Mouse (Mus musculus) urinary bladder, adult 2 months (tissue): Measurements from ENCODE around the gene Ldhd. TPM values are rescaled to one million over a fixed set of nuclear protein-coding genes. Genes with fewer than 3 reads are reported as not detected.
"Not testable (repeated sequence)": the region's sequence is repeated elsewhere in the genome, so short reads cannot be mapped to it uniquely, and the experiment has no call there.

ENCODE experiments used
- DNase-seq: peaks from one replicate; pipeline ENCODE4 v3.0.0; 2022; ENCODE audit warnings: low spot score
- polyA plus RNA-seq: library from polyadenylated mRNA; depleted of rRNA; stranded (reverse); fragments of >200 nt; gene quantifications from 2 replicates; pipeline ENCODE4 v1.2.3, GENCODE M21; 2012; rRNA removed

The Ldhd gene
- 15.3 and 20.2 TPM in 2 replicates for polyA plus RNA-seq

GRCm38 (mm10) chr8:111630105-111630521, at the start of gene Ldhd:
Ldhd (minus strand) TSS chr8:111630374.
- DNase-seq: peak; percentile 56

- DNase-seq: no peak
These were observed 48.7 kb upstream of the Ldhd start for GRCm38 (mm10) chr8:111678848-111679247.

- DNase-seq: no peak
These were observed 47.9 kb upstream of the Ldhd start for GRCm38 (mm10) chr8:111678111-111678510.

- DNase-seq: no peak
These were observed 46.1 kb upstream of the Ldhd start for GRCm38 (mm10) chr8:111676237-111676636.

- DNase-seq: no peak
These were observed 36.6 kb upstream of the Ldhd start for GRCm38 (mm10) chr8:111666751-111667150.

GRCm38 (mm10) chr8:111662473-111662872, 32.3 kb upstream of the Ldhd start:
- peak; percentile 64 for DNase-seq

GRCm38 (mm10) chr8:111658819-111659423, 28.7 kb upstream of the Ldhd start:
- DNase-seq: no peak

- no peak for DNase-seq
These were observed 27.2 kb upstream of the Ldhd start for GRCm38 (mm10) chr8:111657312-111657854.

GRCm38 (mm10) chr8:111653524-111653923, 23.4 kb upstream of the Ldhd start:
- no peak for DNase-seq

GRCm38 (mm10) chr8:111650651-111651050, 20.5 kb upstream of the Ldhd start:
- DNase-seq: no peak

GRCm38 (mm10) chr8:111648834-111649233, 18.7 kb upstream of the Ldhd start:
- DNase-seq: no peak

GRCm38 (mm10) chr8:111645715-111646114, 15.5 kb upstream of the Ldhd start:
- DNase-seq: no peak

GRCm38 (mm10) chr8:111644286-111645051, 14.3 kb upstream of the Ldhd start:
- not testable (repeated sequence) for DNase-seq

GRCm38 (mm10) chr8:111643264-111644141, 13.3 kb upstream of the Ldhd start, which contains the start of gene Zfp1:
Zfp1 (plus strand) TSS chr8:111643401.
- peak; percentile 80 for DNase-seq

GRCm38 (mm10) chr8:111642939-111643263, 12.7 kb upstream of the Ldhd start:
- no peak for DNase-seq

- DNase-seq: no peak
These were observed 12.3 kb upstream of the Ldhd start for GRCm38 (mm10) chr8:111642496-111642895.

- DNase-seq: no peak
These were observed 10.9 kb upstream of the Ldhd start for GRCm38 (mm10) chr8:111641064-111641463.

GRCm38 (mm10) chr8:111638086-111638485, 7.9 kb upstream of the Ldhd start:
- no peak for DNase-seq

- DNase-seq: no peak
These were observed 2.8 kb upstream of the Ldhd start for GRCm38 (mm10) chr8:111632976-111633375.

- DNase-seq: no peak
These were observed 1.4 kb upstream of the Ldhd start for GRCm38 (mm10) chr8:111631589-111631988.

GRCm38 (mm10) chr8:111628894-111629501, 1.2 kb downstream of the Ldhd start:
- no peak for DNase-seq

GRCm38 (mm10) chr8:111628401-111628800, 1.8 kb downstream of the Ldhd start:
- no peak for DNase-seq
